Mouse (Mus musculus) heart, adult 2 months (tissue): Measurements from ENCODE around the gene Shld2.

Source experiments
- CTCF ChIP-seq: fragments of 200-600 bp; IDR thresholded peaks from 2 replicates; pipeline ENCODE4 v1.8.1; 2022; ENCODE audit warnings: antibody characterized with exemption, mild to moderate bottlenecking, moderate library complexity
- EP300 ChIP-seq: fragments of 200-500 bp; IDR thresholded peaks from 2 replicates; pipeline ENCODE4 v1.6.1; 2011; ENCODE audit warnings: low read depth, low read length, control low read depth; ENCODE audit not compliant: insufficient read depth
- POLR2A ChIP-seq: fragments of 200-500 bp; IDR thresholded peaks from 2 replicates; pipeline ENCODE4 v1.6.1; 2011; ENCODE audit warnings: mild to moderate bottlenecking, low read depth, low read length, control low read depth; ENCODE audit not compliant: insufficient read depth

DNA sequence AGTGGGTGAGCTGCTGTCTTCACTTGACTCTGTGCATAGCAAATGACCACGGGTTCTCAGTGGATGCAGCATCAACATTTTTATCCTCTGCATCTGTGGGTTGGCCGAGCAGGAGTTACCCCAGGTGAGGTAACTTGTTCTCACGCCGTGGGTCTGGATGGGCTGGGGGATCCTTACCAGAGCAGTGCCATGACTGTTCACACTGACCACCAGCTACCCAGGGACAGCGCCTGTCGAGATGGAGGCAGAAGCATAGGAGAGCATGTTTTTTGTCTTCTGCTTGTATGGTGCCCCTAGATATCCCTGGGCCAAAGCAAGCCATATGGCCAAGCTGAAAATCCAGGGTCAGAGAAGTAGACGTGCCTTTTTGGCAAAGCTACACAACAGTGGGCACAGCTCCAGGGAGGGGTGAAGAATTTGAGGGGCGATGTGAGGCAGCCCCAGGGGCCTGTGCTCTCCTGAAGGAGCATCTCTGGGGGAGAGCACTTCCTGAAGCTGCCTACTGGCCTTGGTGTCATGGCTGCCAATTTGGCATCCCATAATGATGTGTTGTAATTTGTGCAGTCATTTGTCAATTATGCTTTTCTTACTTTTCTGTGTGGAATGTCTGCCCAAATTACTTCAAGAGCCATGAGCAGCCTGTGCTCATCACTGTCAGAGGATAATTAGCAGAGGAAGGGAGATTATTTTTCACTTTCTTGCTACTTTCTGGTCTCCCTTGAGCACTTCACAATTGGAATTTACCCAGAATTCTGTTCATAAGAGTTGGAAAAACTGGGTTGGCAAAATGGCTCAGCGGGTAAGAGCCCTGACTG, 77.2 kb downstream of the Shld2 start:
- no peak for TF ChIP-seq CTCF
- TF ChIP-seq EP300: no peak
- no peak for TF ChIP-seq POLR2A
